Mouse (Mus musculus): ENCODE data around the gene Prlr. TPM values are rescaled to one million over a fixed set of nuclear protein-coding genes. Genes with fewer than 3 reads are reported as not detected.

Gene Prlr
- polyA plus RNA-seq, 1 experiment from 2014 or later = 52.3 TPM

- ATAC-seq = no peak
- WGBS = 76% methylated on average over 3 of the region's 3 CpGs
These were observed 86.4 kb downstream of the Prlr start for GRCm38 (mm10) chr15:10263420-10263819.

GRCm38 (mm10) chr15:10264885-10265284, 87.8 kb downstream of the Prlr start:
- 84% methylated on average over 5 of the region's 5 CpGs for WGBS
- Histone ChIP-seq H3K9ac (ENCODE audit: low read depth, low read length) (no peak overlapping the region), H3K27ac (ENCODE audit: low read depth, low read length) (no peak overlapping the region), H3K4me1 (replicated peaks; ENCODE audit: control insufficient read depth, insufficient read depth, low read length) (no peaks in the 10 kb centered on the region), H3K4me3 (ENCODE audit: low read depth, low read length) (no peak overlapping the region), H3K36me3 (ENCODE audit: control insufficient read depth, insufficient read depth) (no peaks in the 10 kb centered on the region), H3K4me2 (replicated peaks; ENCODE audit: low read depth) (no peak overlapping the region), H3K9me3 (ENCODE audit: control insufficient read depth) (no peaks in the 10 kb centered on the region), H3K27me3 (replicated peaks; ENCODE audit: control insufficient read depth, insufficient read depth, low read length) (no peaks in the 10 kb centered on the region)
- ATAC-seq = no peak
- no peak for TF ChIP-seq CTCF (IDR thresholded peaks at IDR 0.05; ENCODE audit: low read depth)

More at GRCm38 (mm10) chr15:10263420-10263819, 86.4 kb downstream of the Prlr start:
- Histone ChIP-seq H3K4me1 (replicated peaks; ENCODE audit: control insufficient read depth, insufficient read depth, low read length) (no peaks in the 10 kb centered on the region), H3K27ac (ENCODE audit: low read depth, low read length) (no peak overlapping the region), H3K4me2 (replicated peaks; ENCODE audit: low read depth) (no peak overlapping the region), H3K4me3 (ENCODE audit: low read depth, low read length) (no peak overlapping the region), H3K9ac (ENCODE audit: low read depth, low read length) (no peak overlapping the region), H3K9me3 (ENCODE audit: control insufficient read depth) (no peaks in the 10 kb centered on the region), H3K27me3 (replicated peaks; ENCODE audit: control insufficient read depth, insufficient read depth, low read length) (no peaks in the 10 kb centered on the region), H3K36me3 (ENCODE audit: control insufficient read depth, insufficient read depth) (no peaks in the 10 kb centered on the region)
- TF ChIP-seq CTCF (IDR thresholded peaks at IDR 0.05; ENCODE audit: low read depth) = no peak

- Histone ChIP-seq H3K4me2 (replicated peaks; ENCODE audit: low read depth) (no peak overlapping the region), H3K36me3 (ENCODE audit: control insufficient read depth, insufficient read depth) (no peaks in the 10 kb centered on the region), H3K27me3 (replicated peaks; ENCODE audit: control insufficient read depth, insufficient read depth, low read length) (no peaks in the 10 kb centered on the region), H3K9ac (ENCODE audit: low read depth, low read length) (no peak overlapping the region), H3K9me3 (ENCODE audit: control insufficient read depth) (no peaks in the 10 kb centered on the region), H3K4me1 (replicated peaks; ENCODE audit: control insufficient read depth, insufficient read depth, low read length) (no peaks in the 10 kb centered on the region), H3K27ac (ENCODE audit: low read depth, low read length) (no peak overlapping the region), H3K4me3 (ENCODE audit: low read depth, low read length) (no peak overlapping the region)
- WGBS = 28% methylated on average over 3 of the region's 3 CpGs
- TF ChIP-seq CTCF (IDR thresholded peaks at IDR 0.05; ENCODE audit: low read depth) = no peak
- ATAC-seq = no peak
These were observed 90.2 kb downstream of the Prlr start for GRCm38 (mm10) chr15:10267251-10267650.

GRCm38 (mm10) chr15:10276386-10276785, 99.3 kb downstream of the Prlr start:
- Histone ChIP-seq H3K27ac (ENCODE audit: low read depth, low read length) (no peak overlapping the region), H3K9ac (ENCODE audit: low read depth, low read length) (no peak overlapping the region), H3K36me3 (ENCODE audit: control insufficient read depth, insufficient read depth) (no peaks in the 10 kb centered on the region), H3K4me3 (ENCODE audit: low read depth, low read length) (no peak overlapping the region), H3K27me3 (replicated peaks; ENCODE audit: control insufficient read depth, insufficient read depth, low read length) (no peaks in the 10 kb centered on the region), H3K4me2 (replicated peaks; ENCODE audit: low read depth) (no peak overlapping the region), H3K4me1 (replicated peaks; ENCODE audit: control insufficient read depth, insufficient read depth, low read length) (0 out of 2 replicates have a peak, but pooled peaks cover 2% of the 10 kb centered on the region), H3K9me3 (ENCODE audit: control insufficient read depth) (no peaks in the 10 kb centered on the region)
- no peak for ATAC-seq
- no peak for TF ChIP-seq CTCF (IDR thresholded peaks at IDR 0.05; ENCODE audit: low read depth)

- H3K27me3 ChIP-seq (replicated peaks; ENCODE audit: control insufficient read depth, insufficient read depth, low read length) = no peaks in the 10 kb centered on the region
- no peak overlapping the region for H3K27ac ChIP-seq (ENCODE audit: low read depth, low read length)
- H3K4me2 ChIP-seq (replicated peaks; ENCODE audit: low read depth) = no peak overlapping the region
- no peaks in the 10 kb centered on the region for H3K9me3 ChIP-seq (ENCODE audit: control insufficient read depth)
- H3K36me3 ChIP-seq (ENCODE audit: control insufficient read depth, insufficient read depth) = no peaks in the 10 kb centered on the region
- no peak for TF ChIP-seq CTCF (IDR thresholded peaks at IDR 0.05; ENCODE audit: low read depth)
- ATAC-seq = no peak
- H3K4me3 ChIP-seq (ENCODE audit: low read depth, low read length) = no peak overlapping the region
- no peak overlapping the region for H3K9ac ChIP-seq (ENCODE audit: low read depth, low read length)
- 80% methylated on average over 4 of the region's 4 CpGs for WGBS
- H3K4me1 ChIP-seq (replicated peaks; ENCODE audit: control insufficient read depth, insufficient read depth, low read length) = 0 out of 2 replicates have a peak, but pooled peaks cover 2% of the 10 kb centered on the region
These were observed 100.4 kb downstream of the Prlr start for GRCm38 (mm10) chr15:10277461-10277860.

- no peak for ATAC-seq
These were observed 104.5 kb downstream of the Prlr start for GRCm38 (mm10) chr15:10281546-10281945.

GRCm38 (mm10) chr15:10283661-10284060, 106.6 kb downstream of the Prlr start:
- no peak for ATAC-seq
- peaks cover 5% of the 10 kb centered on the region; the same call in 1 of the 2 replicates for H3K4me1 ChIP-seq (replicated peaks; ENCODE audit: control insufficient read depth, insufficient read depth, low read length)
- no peak for TF ChIP-seq CTCF (IDR thresholded peaks at IDR 0.05; ENCODE audit: low read depth)
- no peak overlapping the region for H3K4me3 ChIP-seq (ENCODE audit: low read depth, low read length)
- no peaks in the 10 kb centered on the region for H3K9me3 ChIP-seq (ENCODE audit: control insufficient read depth)
- H3K27ac ChIP-seq (ENCODE audit: low read depth, low read length) = no peak overlapping the region
- no peaks in the 10 kb centered on the region for H3K27me3 ChIP-seq (replicated peaks; ENCODE audit: control insufficient read depth, insufficient read depth, low read length)
- H3K9ac ChIP-seq (ENCODE audit: low read depth, low read length) = no peak overlapping the region
- H3K4me2 ChIP-seq (replicated peaks; ENCODE audit: low read depth) = no peak overlapping the region
- no peaks in the 10 kb centered on the region for H3K36me3 ChIP-seq (ENCODE audit: control insufficient read depth, insufficient read depth)

More at GRCm38 (mm10) chr15:10281546-10281945, 104.5 kb downstream of the Prlr start:
- H3K9me3 ChIP-seq (ENCODE audit: control insufficient read depth) = no peaks in the 10 kb centered on the region
- TF ChIP-seq CTCF (IDR thresholded peaks at IDR 0.05; ENCODE audit: low read depth) = no peak
- no peak overlapping the region for H3K27ac ChIP-seq (ENCODE audit: low read depth, low read length)
- H3K4me2 ChIP-seq (replicated peaks; ENCODE audit: low read depth) = no peak overlapping the region
- H3K9ac ChIP-seq (ENCODE audit: low read depth, low read length) = no peak overlapping the region
- H3K36me3 ChIP-seq (ENCODE audit: control insufficient read depth, insufficient read depth) = no peaks in the 10 kb centered on the region
- 76% methylated on average over 5 of the region's 5 CpGs for WGBS
- no peaks in the 10 kb centered on the region for H3K27me3 ChIP-seq (replicated peaks; ENCODE audit: control insufficient read depth, insufficient read depth, low read length)
- peaks cover 5% of the 10 kb centered on the region; the same call in 1 of the 2 replicates for H3K4me1 ChIP-seq (replicated peaks; ENCODE audit: control insufficient read depth, insufficient read depth, low read length)
- H3K4me3 ChIP-seq (ENCODE audit: low read depth, low read length) = no peak overlapping the region

Data from intestine, postnatal 0 days (tissue).